31 mouse cellular contexts compared by ENCODE assay signal in genomic region chr9:101253136-101253535, GRCm38 (mm10). TPM values are rescaled to one million over a fixed set of nuclear protein-coding genes. Genes with fewer than 3 reads are reported as not detected.
A peak's percentile ranks its signal among the peaks of the same experiment; 100 is the strongest.
DNase-seq lines count a peak whose midpoint lies in the region; ATAC-seq lines count a peak whose summit lies in the region.
"Had no signal": no experiment of that assay in that cellular context is flagged by ENCODE, and none has a peak within 500 bp of the region (broad histone marks: within the 10 kb centered on the region; RNA-seq: fewer than 3 reads in every experiment).

No protein-coding gene starts in this region.

- no peaks in the 10 kb centered on the region for H3K36me3 ChIP-seq in kidney, embryonic 16.5 days (ENCODE audit: insufficient read depth, low read length)
- H3K36me3 ChIP-seq in intestine, embryonic 16.5 days (ENCODE audit: control insufficient read depth, insufficient read depth, low read length), result no peaks in the 10 kb centered on the region
- H3K36me3 ChIP-seq in forebrain, embryonic 10.5 days (replicated peaks), result no peaks in the 10 kb centered on the region
- H3K36me3 ChIP-seq: embryonic facial prominence, embryonic 10.5 days; embryonic facial prominence, embryonic 15.5 days; heart, embryonic 15.5 days; hindbrain, embryonic 12.5 days; midbrain, embryonic 12.5 days; neural tube, embryonic 15.5 days; stomach, embryonic 15.5 days had no signal

- peaks cover 14% of the 10 kb centered on the region for H3K4me1 ChIP-seq in kidney, embryonic 16.5 days (ENCODE audit: insufficient read depth, low read length)
- peaks cover 12% of the 10 kb centered on the region for H3K4me1 ChIP-seq in intestine, embryonic 16.5 days (ENCODE audit: control insufficient read depth, insufficient read depth, low read length)
- peaks cover 24% of the 10 kb centered on the region for H3K4me1 ChIP-seq in forebrain, embryonic 10.5 days

- no peaks in the 10 kb centered on the region for H3K9me3 ChIP-seq in kidney, embryonic 16.5 days (ENCODE audit: low read length)
- H3K9me3 ChIP-seq in intestine, embryonic 16.5 days (ENCODE audit: control insufficient read depth, low read length), result no peaks in the 10 kb centered on the region
- H3K9me3 ChIP-seq in forebrain, embryonic 10.5 days, result no peaks in the 10 kb centered on the region
- H3K9me3 ChIP-seq: embryonic facial prominence, embryonic 10.5 days; embryonic facial prominence, embryonic 15.5 days; forebrain, embryonic 13.5 days; heart, embryonic 15.5 days; hindbrain, embryonic 12.5 days; megakaryocyte, embryonic 14.5 days; midbrain, embryonic 12.5 days; neural tube, embryonic 15.5 days; stomach, embryonic 15.5 days had no signal

- H3K4me3 ChIP-seq in kidney, embryonic 16.5 days (ENCODE audit: low read length), result no peak overlapping the region
- H3K4me3 ChIP-seq in intestine, embryonic 16.5 days (ENCODE audit: low read length), result no peak overlapping the region
- H3K4me3 ChIP-seq in forebrain, embryonic 10.5 days, result no peak overlapping the region
- H3K4me3 ChIP-seq: embryonic facial prominence, embryonic 10.5 days; embryonic facial prominence, embryonic 15.5 days; forebrain, embryonic 13.5 days; heart, embryonic 15.5 days; hindbrain, embryonic 12.5 days; megakaryocyte, embryonic 14.5 days; midbrain, embryonic 12.5 days; neural tube, embryonic 15.5 days; stomach, embryonic 15.5 days had no signal

- H3K27ac ChIP-seq in kidney, embryonic 16.5 days (ENCODE audit: low read length), result no peak overlapping the region
- H3K27ac ChIP-seq in intestine, embryonic 16.5 days (ENCODE audit: low read length), result peak overlapping the region; percentile 31; the same call in 1 of the 2 replicates
- H3K27ac ChIP-seq in forebrain, embryonic 10.5 days, result no peak overlapping the region
- H3K27ac ChIP-seq: embryonic facial prominence, embryonic 10.5 days; embryonic facial prominence, embryonic 15.5 days; forebrain, embryonic 13.5 days; heart, embryonic 15.5 days; hindbrain, embryonic 12.5 days; hindbrain, postnatal 0 days; midbrain, embryonic 12.5 days; neural tube, embryonic 15.5 days had no signal

- WGBS in kidney, embryonic 16.5 days, result 71% methylated on average over 3 of the region's 3 CpGs
- 50% methylated on average over 3 of the region's 3 CpGs for WGBS in intestine, embryonic 16.5 days
- 74% methylated on average over 3 of the region's 3 CpGs for WGBS in forebrain, embryonic 10.5 days

- H3K9ac ChIP-seq in kidney, embryonic 16.5 days (replicated peaks; ENCODE audit: low read length), result no peak overlapping the region
- no peak overlapping the region for H3K9ac ChIP-seq in intestine, embryonic 16.5 days (ENCODE audit: low read depth, low read length)
- H3K9ac ChIP-seq: embryonic facial prominence, embryonic 15.5 days; forebrain, embryonic 13.5 days; heart, embryonic 15.5 days; hindbrain, embryonic 12.5 days; midbrain, embryonic 12.5 days; neural tube, embryonic 15.5 days; stomach, embryonic 15.5 days had no signal

- no peak for ATAC-seq in kidney, embryonic 16.5 days (ENCODE audit: low FRiP score, low TSS enrichment)
- peak; percentile 14; the same call in 1 of the 2 replicates for ATAC-seq in intestine, embryonic 16.5 days
- ATAC-seq: forebrain, embryonic 13.5 days; hindbrain, postnatal 0 days; lung, postnatal 0 days had no signal

- DNase-seq in kidney, adult 11 months, result peak; percentile 50
- DNase-seq in kidney, postnatal 25 days, result peak; percentile 34 to 66
- no peak for DNase-seq in kidney, postnatal 10 days
- peak; percentile 1 for DNase-seq in CD4-positive helper T cell, adult 2 months (ENCODE audit: low read depth, low spot score)
- no peak for DNase-seq in forebrain, embryonic 10.5 days (ENCODE audit: extremely low spot score, low spot score)
- no peak for DNase-seq in cerebellum, adult 9-10 months
- DNase-seq: adrenal gland, adult 2 months; cerebellum, adult 2 months; cerebellum, postnatal 25 days; gastrocnemius, postnatal 10 days; layer of hippocampus, postnatal 36 days; left cerebral cortex, postnatal 4 days; lung, adult 18-20 months; lung, postnatal 4 days; retina, postnatal 1 day; right cerebral cortex, postnatal 14 days; thymus, adult 18-20 months; thymus, postnatal 25 days had no signal

- H3K27me3 ChIP-seq in kidney, embryonic 16.5 days (ENCODE audit: insufficient read depth, low read length), result no peaks in the 10 kb centered on the region
- H3K27me3 ChIP-seq in intestine, embryonic 16.5 days (replicated peaks; ENCODE audit: control insufficient read depth, insufficient read depth, low read length), result no peaks in the 10 kb centered on the region
- no peaks in the 10 kb centered on the region for H3K27me3 ChIP-seq in forebrain, embryonic 10.5 days (ENCODE audit: poor library complexity, severe bottlenecking)
- H3K27me3 ChIP-seq: embryonic facial prominence, embryonic 15.5 days; forebrain, embryonic 13.5 days; heart, embryonic 15.5 days; hindbrain, embryonic 12.5 days; megakaryocyte, embryonic 14.5 days; midbrain, embryonic 12.5 days; neural tube, embryonic 15.5 days; stomach, embryonic 15.5 days had no signal

- no peak overlapping the region for H3K4me2 ChIP-seq in kidney, embryonic 16.5 days (replicated peaks; ENCODE audit: low read depth, low read length)
- H3K4me2 ChIP-seq in intestine, embryonic 16.5 days (ENCODE audit: low read depth, low read length), result no peak overlapping the region
- H3K4me2 ChIP-seq: embryonic facial prominence, embryonic 15.5 days; forebrain, embryonic 13.5 days; heart, embryonic 15.5 days; hindbrain, embryonic 12.5 days; midbrain, embryonic 12.5 days; neural tube, embryonic 15.5 days; stomach, embryonic 15.5 days had no signal

RNA-seq across cellular contexts. Expression of gene Ppp2r3a, which starts 1.5 kb away (rescaled TPM):
- polyA plus RNA-seq in kidney, embryonic 16.5 days (2015; fragmentation: Nextera tagmentation; extraction: Ambion mirVana), result 15.7 and 18.8 TPM in 2 replicates
- 7.4 and 8.1 TPM in 2 replicates for polyA plus RNA-seq in intestine, embryonic 16.5 days (2015; fragmentation: Nextera tagmentation; extraction: Ambion mirVana)
- polyA plus RNA-seq in forebrain, embryonic 10.5 days (2016; fragmentation: Nextera tagmentation; extraction: Ambion mirVana), result 7.4 and 8.7 TPM in 2 replicates

Comparison
In these comparisons a context has a peak if more than half of its experiments do, and no peak if none do; other contexts are left out.
1. DNase-seq: peak in kidney, adult 11 months (single experiment), kidney, postnatal 25 days (2 of 2) and CD4-positive helper T cell, adult 2 months (single experiment); none in kidney, postnatal 10 days (single experiment), forebrain, embryonic 10.5 days (single experiment) and cerebellum, adult 9-10 months (single experiment).